Mouse (Mus musculus) kidney, embryonic 14.5 days (tissue): ENCODE results near the gene Ssr1. TPM values are rescaled to one million over a fixed set of nuclear protein-coding genes. Genes with fewer than 3 reads are reported as not detected.

Source experiments
- ATAC-seq: fragments of 200-750 bp; cut with Nextera tagmentation; 2 replicates; pipeline ENCODE4 v1.8.0; 2017; ENCODE audit warnings: moderate number of reproducible peaks, mild to moderate bottlenecking, moderate TSS enrichment, moderate library complexity; ENCODE audit not compliant: low FRiP score, low TSS enrichment
- H3K27ac ChIP-seq: fragments of 300-500 bp; sonication (generic); 2 replicates; pipeline ENCODE4 v1.5.1; 2014; ENCODE audit warnings: low read depth, mild to moderate bottlenecking, low read length, moderate library complexity, mixed read lengths
- H3K27me3 ChIP-seq: fragments of 300-500 bp; sonication (generic); 2 replicates; pipeline ENCODE4 v1.6.1; 2014; ENCODE audit warnings: mild to moderate bottlenecking, low read length; ENCODE audit not compliant: control insufficient read depth, insufficient read depth
- H3K36me3 ChIP-seq: fragments of 300-500 bp; sonication (generic); 2 replicates; pipeline ENCODE4 v1.6.1; 2014; ENCODE audit warnings: low read length, mixed read lengths; ENCODE audit not compliant: control insufficient read depth, insufficient read depth
- H3K4me1 ChIP-seq: fragments of 300-500 bp; sonication (generic); 2 replicates; pipeline ENCODE4 v1.6.1; 2014; ENCODE audit warnings: low read length, mixed read lengths; ENCODE audit not compliant: control insufficient read depth, insufficient read depth
- H3K4me2 ChIP-seq: fragments of 300-500 bp; sonication (generic); replicated peaks from 2 replicates; pipeline ENCODE4 v1.6.1; 2014; ENCODE audit warnings: low read depth, mild to moderate bottlenecking, low read length
- H3K4me3 ChIP-seq: fragments of 300-500 bp; sonication (generic); 2 replicates; pipeline ENCODE4 v1.5.1; 2014; ENCODE audit warnings: mild to moderate bottlenecking, low read length
- H3K9ac ChIP-seq: fragments of 300-500 bp; sonication (generic); 2 replicates; pipeline ENCODE4 v1.6.1; 2014; ENCODE audit warnings: low read depth, mild to moderate bottlenecking, low read length, moderate library complexity
- H3K9me3 ChIP-seq: fragments of 300-500 bp; sonication (generic); 2 replicates; pipeline ENCODE4 v1.6.1; 2016; ENCODE audit warnings: low read length; ENCODE audit not compliant: control insufficient read depth
- WGBS: fragments of 180-500 bp; shearing (Covaris S2); extraction: QIAGEN DNeasy Blood & Tissue Kit; methylation state at CpG from one replicate; pipeline ENCODE4 v1.1.7; 2014; 5-methylcytosine and 5-hydroxymethylcytosine counted together
- polyA plus RNA-seq: library from polyadenylated mRNA; unstranded; fragments of >200 nt; fragmentation: Nextera tagmentation; extraction: Ambion mirVana; gene quantifications from 2 replicates; pipeline ENCODE4 v1.2.1, GENCODE M21; 2014

Gene Ssr1
- polyA plus RNA-seq, 1 experiment from 2014 or later = 133 TPM

DNA sequence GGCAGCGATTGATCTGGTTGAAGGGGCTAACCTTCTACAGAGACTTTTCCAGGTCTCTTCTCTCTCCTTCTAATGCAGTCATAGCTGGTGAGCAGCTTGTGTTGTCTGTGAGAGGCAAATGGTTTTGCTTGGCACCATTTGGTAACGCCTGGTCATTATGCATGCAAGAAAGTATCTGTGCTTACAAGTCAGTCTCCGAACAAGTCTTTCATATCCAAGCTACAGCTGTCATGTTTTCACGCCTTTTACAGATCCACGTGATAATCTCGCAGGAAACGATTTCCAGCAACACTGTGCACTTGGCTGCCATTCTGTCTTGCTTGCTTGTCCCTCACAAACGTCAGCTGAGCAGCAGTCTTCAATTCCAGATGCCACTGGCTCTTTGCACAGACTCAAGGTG is 24.0 kb downstream of the Ssr1 start:
- WGBS = 65% methylated on average over 8 of the region's 8 CpGs
- Histone ChIP-seq H3K27me3 (no peaks in the 10 kb centered on the region), H3K4me2 (no peak overlapping the region), H3K9ac (no peak overlapping the region), H3K4me1 (peaks cover 29% of the 10 kb centered on the region), H3K4me3 (no peak overlapping the region), H3K36me3 (no peaks in the 10 kb centered on the region), H3K27ac (no peak overlapping the region), H3K9me3 (no peaks in the 10 kb centered on the region)
- no peak for ATAC-seq

DNA sequence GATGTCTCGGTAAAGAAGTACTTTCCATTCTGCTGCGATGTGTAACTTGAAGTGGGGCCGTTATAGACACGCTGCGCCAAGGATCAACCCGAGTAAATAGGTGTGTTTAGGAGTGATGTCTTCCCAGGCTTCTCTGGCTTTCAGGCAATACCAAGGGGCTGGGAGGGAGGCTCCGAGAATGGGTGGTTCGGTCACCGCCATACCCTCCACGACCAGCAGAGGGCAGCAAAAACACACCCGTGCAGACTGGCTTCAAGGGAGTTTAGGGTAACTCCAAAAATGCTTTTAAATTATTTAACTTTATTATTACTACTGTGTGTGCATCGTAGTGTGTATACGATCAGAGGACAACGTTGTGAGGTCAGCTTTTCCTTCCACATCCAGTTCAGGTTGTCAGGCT is 24.7 kb downstream of the Ssr1 start:
- no peaks in the 10 kb centered on the region for H3K27me3 ChIP-seq
- no peak overlapping the region for H3K9ac ChIP-seq
- no peaks in the 10 kb centered on the region for H3K36me3 ChIP-seq
- no peak overlapping the region for H3K27ac ChIP-seq
- H3K9me3 ChIP-seq = no peaks in the 10 kb centered on the region
- H3K4me3 ChIP-seq = no peak overlapping the region
- no peak overlapping the region; the same call in 1 of the 2 replicates for H3K4me2 ChIP-seq
- no peak for ATAC-seq
- peaks cover 36% of the 10 kb centered on the region for H3K4me1 ChIP-seq
- 7% methylated on average over 14 of the region's 14 CpGs for WGBS

DNA sequence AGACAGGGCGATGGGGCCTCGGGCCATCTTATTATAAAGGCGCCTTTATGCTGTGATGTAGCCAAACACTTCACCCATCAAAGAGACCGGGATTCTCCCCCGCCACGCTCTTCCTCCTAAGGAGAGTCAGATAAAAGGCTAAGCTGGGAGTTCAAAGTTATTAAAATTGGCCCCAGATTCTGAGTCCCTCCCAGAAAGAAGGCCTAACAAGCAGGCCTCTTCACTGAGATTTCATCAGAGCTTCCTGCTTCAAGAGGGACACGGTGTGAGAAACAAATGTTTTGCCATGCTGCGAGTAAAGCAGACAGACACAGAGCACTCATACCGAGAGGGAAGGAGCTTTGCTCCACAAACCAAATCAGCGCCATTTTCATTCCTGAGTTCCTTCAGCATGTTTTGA is 26.5 kb downstream of the Ssr1 start:
- H3K9ac ChIP-seq = peak overlapping the region; percentile 18; the same call in 1 of the 2 replicates
- whole genome bisulfite sequencing = 46% methylated on average over 10 of the region's 10 CpGs
- no peak overlapping the region for H3K4me3 ChIP-seq
- no peak overlapping the region; the same call in 1 of the 2 replicates for H3K4me2 ChIP-seq
- H3K4me1 ChIP-seq = peaks cover 42% of the 10 kb centered on the region
- no peaks in the 10 kb centered on the region for H3K36me3 ChIP-seq
- no peaks in the 10 kb centered on the region for H3K27me3 ChIP-seq
- H3K9me3 ChIP-seq = no peaks in the 10 kb centered on the region
- peak overlapping the region; percentile 82 for H3K27ac ChIP-seq
- ATAC-seq = no peak

DNA sequence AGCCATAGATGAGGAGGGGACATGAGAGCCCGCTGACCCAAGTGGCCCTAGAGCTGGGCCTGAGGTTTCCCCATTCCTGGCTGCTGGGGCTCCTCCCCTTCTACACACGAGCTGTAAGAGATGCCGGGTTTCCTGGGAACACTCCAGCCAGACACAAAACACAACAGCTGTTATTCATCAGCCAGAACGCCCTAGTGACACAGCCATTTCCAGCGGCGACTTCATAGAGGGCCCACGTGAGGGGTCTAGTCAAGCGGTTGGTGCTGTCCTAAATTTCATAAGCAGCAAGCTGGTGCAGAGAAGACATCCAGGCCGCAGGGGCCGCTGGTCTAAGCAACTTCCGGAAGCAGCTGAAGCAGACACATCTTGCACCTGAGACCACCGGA is 27.0 kb downstream of the Ssr1 start:
- Histone ChIP-seq H3K4me2 (no peak overlapping the region; the same call in 1 of the 2 replicates), H3K4me3 (no peak overlapping the region), H3K9me3 (no peaks in the 10 kb centered on the region), H3K4me1 (peaks cover 42% of the 10 kb centered on the region), H3K36me3 (no peaks in the 10 kb centered on the region), H3K9ac (no peak overlapping the region; the same call in 1 of the 2 replicates), H3K27ac (peak overlapping the region; percentile 82), H3K27me3 (no peaks in the 10 kb centered on the region)
- ATAC-seq = peak; percentile 76
- 14% methylated on average over 12 of the region's 12 CpGs for WGBS

DNA sequence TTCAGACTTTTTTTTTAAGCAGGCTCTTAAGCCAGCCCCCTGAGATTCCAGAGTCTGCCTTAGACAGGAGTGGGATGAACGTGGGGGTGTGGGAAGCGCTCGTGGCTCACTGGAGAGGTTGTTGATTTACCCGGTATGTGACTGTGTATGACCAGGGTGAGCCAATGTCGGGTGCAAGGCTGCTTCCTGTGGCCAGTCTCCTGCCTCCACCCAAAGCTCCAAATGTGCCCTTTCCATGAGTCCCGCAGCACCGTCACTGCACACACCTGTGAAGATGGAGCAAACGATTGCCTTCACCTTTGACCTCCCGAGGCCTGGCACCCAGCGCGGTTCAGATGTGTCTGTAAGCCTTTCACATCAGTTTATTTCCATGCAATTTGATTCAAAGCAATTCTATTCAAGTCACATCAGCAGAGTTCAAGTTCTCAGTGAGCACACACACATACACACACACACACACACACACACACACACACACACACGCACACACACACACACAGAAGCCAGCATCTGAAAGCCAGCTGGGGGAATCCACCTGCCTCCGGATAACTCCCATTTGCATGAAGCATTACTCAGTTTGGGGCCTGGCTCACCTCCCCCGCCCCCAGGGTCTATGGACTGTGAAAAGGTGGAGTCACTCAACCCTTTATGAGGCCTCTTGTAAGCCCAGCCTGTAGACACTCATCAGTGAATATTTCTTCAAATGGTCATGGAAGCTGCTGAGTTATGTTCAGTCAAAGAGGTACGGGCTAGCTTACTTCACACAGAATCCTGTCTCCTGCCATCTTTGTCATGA is 27.6 kb downstream of the Ssr1 start:
- peak; percentile 79 for ATAC-seq
- whole genome bisulfite sequencing = 36% methylated on average over 15 of the region's 15 CpGs
- Histone ChIP-seq H3K4me2 (no peak overlapping the region), H3K4me3 (no peak overlapping the region), H3K4me1 (peaks cover 42% of the 10 kb centered on the region), H3K27ac (peak overlapping the region; percentile 82), H3K9me3 (no peaks in the 10 kb centered on the region), H3K36me3 (no peaks in the 10 kb centered on the region), H3K9ac (no peak overlapping the region), H3K27me3 (no peaks in the 10 kb centered on the region)

DNA sequence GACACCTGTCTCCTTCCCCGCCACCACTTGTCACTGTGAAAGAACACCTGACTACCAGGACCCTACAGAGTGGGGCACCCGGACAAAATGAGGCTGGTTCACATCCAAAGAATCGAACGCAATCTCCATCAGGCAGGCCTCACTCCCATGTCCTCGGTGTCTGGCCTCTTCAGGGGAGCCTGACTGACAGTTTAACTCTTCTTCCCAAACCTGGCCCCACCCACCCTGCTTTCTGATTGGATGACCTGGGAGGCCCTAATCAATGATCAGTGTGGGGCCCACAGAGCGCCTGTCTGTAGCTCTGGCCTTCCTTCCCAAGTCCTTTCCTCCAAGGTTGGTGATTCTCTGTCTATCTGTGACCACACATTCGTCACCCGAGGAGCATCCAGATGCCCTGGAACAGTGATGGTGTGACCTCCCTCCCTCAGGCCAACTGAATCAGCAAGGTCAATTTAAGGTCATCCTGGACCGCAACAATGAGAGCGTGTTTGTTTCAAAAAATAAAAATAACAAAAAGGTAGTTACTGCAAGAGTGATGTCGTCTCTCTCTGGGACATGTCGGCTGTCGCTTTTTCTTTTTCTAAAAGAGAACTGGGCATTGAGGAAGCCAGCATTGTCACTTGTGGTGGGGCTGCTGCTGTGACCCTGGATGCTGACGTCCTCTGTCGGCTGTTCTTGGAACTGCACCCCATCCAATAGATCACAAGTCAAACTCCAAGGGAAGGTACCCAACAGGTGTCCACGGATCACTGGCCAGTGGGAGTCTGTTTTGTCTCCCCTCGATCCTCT is 28.7 kb downstream of the Ssr1 start:
- Histone ChIP-seq H3K9ac (no peak overlapping the region), H3K4me2 (no peak overlapping the region), H3K9me3 (no peaks in the 10 kb centered on the region), H3K27ac (no peak overlapping the region; the same call in 1 of the 2 replicates), H3K36me3 (no peaks in the 10 kb centered on the region), H3K4me1 (peaks cover 42% of the 10 kb centered on the region), H3K4me3 (no peak overlapping the region), H3K27me3 (no peaks in the 10 kb centered on the region)
- ATAC-seq = no peak
- 31% methylated on average over 17 of the region's 17 CpGs for WGBS

DNA sequence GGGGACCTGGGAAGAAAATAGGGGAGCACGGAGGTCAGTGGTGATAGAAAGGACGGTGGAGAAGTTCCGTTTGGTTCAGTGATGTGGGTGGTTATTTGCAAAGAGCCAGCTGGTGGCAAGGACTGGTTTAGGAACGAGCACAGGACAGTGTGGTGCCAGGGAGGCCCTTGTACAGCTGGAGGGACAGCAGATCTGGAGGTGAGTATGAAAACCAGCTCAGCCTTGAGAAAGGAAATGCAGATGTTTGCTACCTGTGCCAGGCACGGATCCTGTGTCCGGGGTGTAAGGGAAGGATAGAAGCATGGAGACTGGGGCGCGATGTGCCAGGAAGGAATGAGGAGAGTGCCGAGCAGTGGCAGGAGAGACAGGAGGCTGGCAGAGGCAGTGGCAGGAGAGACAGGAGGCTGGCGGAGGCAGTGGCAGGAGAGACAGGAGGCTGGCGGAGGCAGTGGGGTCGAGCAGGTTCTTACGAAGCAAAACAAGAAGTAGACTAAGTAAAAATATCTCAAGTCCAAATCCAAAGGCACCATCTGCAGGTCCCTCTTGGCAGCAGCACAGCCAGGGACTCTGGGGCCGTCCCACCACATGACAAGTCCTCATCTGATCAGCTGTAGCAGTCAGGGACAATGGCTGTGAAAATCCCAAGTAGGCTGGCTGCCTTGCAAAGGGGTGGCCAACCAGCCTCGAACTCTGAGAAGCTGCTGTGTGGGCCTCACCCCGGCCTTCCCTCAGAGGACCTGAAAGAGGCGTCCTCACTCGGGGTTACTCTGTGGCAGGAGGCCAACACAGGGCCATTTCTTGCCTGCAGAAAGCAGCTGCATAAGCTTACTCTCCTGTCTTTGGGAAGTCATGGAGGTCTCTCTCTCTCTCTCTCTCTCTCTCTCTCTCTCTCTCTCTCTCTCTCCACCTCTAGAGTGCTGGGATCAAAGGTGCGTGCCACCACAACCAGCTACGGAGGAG is 29.6 kb downstream of the Ssr1 start:
- Histone ChIP-seq H3K4me1 (peaks cover 42% of the 10 kb centered on the region), H3K9ac (no peak overlapping the region), H3K36me3 (no peaks in the 10 kb centered on the region), H3K4me2 (peak overlapping the region; percentile 44; the same call in 1 of the 2 replicates), H3K9me3 (no peaks in the 10 kb centered on the region), H3K4me3 (no peak overlapping the region; the same call in 1 of the 2 replicates), H3K27me3 (no peaks in the 10 kb centered on the region), H3K27ac (no peak overlapping the region)
- 40% methylated on average over 20 of the region's 20 CpGs for WGBS
- ATAC-seq = no peak

DNA sequence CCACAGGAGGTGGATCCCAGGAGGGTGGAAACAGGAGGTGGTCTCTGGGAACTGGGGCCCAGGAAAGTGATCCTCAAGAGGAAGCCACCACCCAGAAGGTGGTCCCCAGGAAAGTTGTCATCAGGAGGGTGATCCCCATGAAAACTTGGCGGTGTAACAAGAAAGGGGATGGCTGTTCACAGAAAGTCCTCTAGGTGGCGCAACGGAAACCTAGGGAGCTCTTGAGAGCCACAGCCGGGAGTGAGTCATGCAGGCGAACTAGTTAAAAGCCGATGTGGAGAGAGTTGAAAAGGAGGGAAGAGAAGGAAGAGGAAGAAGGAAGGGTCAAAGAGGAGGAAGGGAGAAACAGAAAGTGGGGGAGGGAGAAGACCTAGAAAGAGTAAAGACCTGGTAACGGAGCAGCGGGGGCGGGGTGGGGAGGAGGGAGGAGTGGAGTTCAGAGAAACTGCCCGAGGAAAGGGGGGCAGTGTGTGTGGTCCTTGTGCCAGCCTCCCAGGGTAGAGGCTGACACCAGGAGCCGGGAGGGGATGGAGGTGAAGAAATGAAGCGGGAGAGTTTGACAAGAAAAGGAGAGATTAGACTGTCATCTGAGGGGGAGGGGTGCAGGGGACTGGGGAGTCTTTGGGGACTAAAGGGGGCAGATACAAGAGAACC is 30.5 kb downstream of the Ssr1 start:
- Histone ChIP-seq H3K36me3 (no peaks in the 10 kb centered on the region), H3K27ac (no peak overlapping the region), H3K4me1 (peaks cover 42% of the 10 kb centered on the region), H3K4me2 (peak overlapping the region; percentile 44), H3K27me3 (no peaks in the 10 kb centered on the region), H3K9me3 (peaks cover 6% of the 10 kb centered on the region; the same call in 1 of the 2 replicates), H3K4me3 (peak overlapping the region; percentile 38), H3K9ac (peak overlapping the region; percentile 40; the same call in 1 of the 2 replicates)
- ATAC-seq = no peak
- 1% methylated on average over 12 of the region's 12 CpGs for WGBS
